Mouse (Mus musculus): ENCODE measurements around the gene Lyz1. TPM values are rescaled to one million over a fixed set of nuclear protein-coding genes. Genes with fewer than 3 reads are reported as not detected.

Lyz1 gene
- 10.0 TPM for total RNA-seq (2023)

GRCm38 (mm10) chr10:117292671-117293070, at the start of gene Lyz1:
Lyz1 (minus strand) TSS chr10:117292868.

GRCm38 (mm10) chr10:117282049-117282448, 10.6 kb downstream of the Lyz1 start, which contains the start of gene Lyz2:
Lyz2 (minus strand) TSS chr10:117282321.

DNA sequence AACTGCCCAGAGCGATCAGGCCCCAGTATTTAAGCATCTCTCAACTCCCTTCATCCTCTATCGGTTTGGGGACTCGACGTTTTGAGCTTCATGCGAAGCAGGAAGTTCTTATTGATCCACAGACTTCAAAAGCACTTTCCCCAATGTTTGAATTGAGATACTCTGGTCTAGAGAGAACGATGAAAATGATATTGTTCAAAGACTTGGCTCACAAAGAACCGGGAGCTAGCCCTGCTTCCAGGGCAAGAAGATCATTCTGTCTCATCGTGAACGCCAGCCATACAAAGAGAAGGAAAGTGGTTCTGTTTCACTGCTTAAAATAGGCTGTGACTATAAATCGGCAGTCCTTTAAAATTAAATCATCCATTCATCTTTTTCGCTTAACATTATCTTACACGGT, 54.1 kb downstream of the Lyz1 start, which contains the start of gene 9530003J23Rik:
Gene 9530003J23Rik, minus strand, starts transcription at position 101 of the 400 bp plus-strand sequence.

Other genes with a start within 250 kb of the Lyz1 start
- gene Lrrc10, start 247.5 kb downstream of the Lyz1 start, total RNA-seq (2023), result not detected
- gene Cct2, start 229.1 kb downstream of the Lyz1 start, total RNA-seq (2023), result 243 TPM
- gene Frs2, start 144.3 kb downstream of the Lyz1 start, total RNA-seq (2023), result 33.2 TPM
- 72.3 TPM for gene Yeats4, start 68.4 kb downstream of the Lyz1 start, total RNA-seq (2023)
- gene 9530003J23Rik, start 54.2 kb downstream of the Lyz1 start, total RNA-seq (2023), result not detected
- 89.0 TPM for gene Lyz2, start 10.5 kb downstream of the Lyz1 start, total RNA-seq (2023)
- gene Cpsf6, start 87.1 kb upstream of the Lyz1 start, total RNA-seq (2023), result 114 TPM